Mouse (Mus musculus): ENCODE data around the gene Aoc2.
"Not testable (repeated sequence)": the region's sequence is repeated elsewhere in the genome, so short reads cannot be mapped to it uniquely, and the experiment has no call there.

Aoc2 gene

DNA sequence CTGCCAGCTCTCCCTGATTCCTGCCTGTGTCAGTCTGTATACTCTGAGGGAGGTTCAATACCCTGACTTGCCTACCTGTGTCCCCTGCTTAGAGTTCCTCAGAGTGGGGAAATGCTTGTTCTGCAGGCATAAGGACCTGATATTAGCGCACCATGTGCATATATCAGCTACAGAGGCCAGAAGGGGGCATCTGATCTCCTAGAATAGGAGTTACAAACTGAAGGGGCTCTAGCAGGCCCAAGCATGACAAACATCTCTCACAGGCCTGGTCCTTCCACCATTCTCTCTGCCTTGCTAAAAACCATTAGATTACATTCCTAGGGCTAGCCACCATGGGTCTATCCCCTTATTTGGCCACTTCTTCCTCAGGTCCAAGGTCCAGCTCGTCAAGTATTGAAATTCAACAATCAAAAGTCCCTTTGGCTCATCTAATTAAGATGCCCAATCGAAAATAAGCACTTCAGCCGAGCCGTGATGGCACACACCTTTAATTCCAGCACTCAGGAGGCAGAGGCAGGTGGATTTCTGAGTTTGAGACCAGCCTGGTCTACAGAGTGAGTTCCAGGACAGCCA lies 29.7 kb downstream of the Aoc2 start:
- peak; percentile 19 for DNase-seq (ENCODE audit: low read depth, low spot score)

DNA sequence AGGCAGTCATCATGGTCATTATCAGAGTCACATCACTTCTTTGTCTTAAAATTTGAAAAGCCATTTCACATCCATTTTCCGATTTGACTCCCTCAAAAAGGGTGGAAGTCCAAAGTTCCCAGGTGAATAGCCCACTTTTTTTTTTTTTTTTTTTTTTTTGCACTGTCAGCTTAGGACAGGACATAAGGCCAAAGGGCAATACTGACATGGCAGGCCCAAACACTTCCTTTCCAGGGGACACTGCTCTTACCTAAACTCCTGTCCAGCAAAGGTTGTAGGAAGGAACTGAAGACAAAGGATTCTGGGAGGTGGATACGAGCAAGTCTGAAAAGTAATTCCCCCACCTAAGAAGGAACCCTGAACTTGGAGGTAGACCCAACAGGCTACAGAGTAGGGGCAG lies 31.1 kb downstream of the Aoc2 start:
- no peak for DNase-seq (ENCODE audit: low read depth, low spot score)

DNA sequence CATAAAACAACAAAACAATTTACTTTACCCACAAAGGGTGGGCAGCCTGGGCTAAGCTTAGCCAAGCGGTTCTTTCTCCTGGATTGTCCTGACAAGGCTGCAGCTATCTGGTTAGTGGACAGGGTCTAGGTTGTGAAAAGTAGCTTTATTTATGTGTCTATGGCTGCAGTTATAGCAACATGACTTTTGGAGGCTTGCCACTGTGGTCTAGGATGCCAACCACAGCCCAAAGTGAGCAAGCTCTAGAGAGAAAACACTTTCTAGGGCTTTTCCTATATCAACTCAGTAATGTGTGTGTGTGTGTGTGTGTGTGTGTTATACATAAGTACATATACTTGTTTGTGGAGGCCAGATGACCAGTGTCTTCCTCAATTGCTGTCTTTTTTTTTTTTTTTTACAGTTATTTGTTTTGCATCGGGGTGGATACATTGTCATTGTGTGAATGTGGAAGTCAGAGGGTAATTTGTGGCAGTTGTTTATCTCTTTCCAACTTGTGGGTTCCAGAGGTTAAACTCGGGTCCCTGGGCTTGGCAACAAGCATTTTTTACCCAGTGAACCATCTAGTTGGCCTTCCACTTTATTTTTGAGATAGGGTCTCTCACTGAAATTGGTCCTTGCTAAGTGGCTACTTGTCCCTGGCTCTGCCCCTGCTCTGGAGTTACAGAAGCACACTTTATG lies 32.8 kb downstream of the Aoc2 start:
- no peak for DNase-seq (ENCODE audit: low read depth, low spot score)

DNA sequence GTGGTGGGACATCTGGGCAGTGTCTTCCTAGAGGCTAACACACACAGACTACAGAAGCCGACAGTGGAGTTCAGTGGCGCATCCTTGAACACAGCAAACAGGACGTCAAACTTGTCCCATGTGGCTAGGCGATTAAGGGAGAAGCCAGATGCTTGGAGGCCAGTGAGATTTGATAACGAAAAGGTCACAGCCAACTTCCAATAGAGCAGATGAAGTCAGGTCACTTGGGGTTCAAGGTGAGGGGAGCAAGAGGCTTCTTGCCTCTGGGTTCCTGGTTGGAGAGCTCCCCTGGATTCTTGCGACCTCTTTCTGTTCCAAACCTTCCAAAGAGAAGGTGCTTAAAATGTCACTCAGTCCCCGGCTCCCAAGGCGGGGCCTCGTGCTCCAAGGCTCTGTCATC lies 34.9 kb downstream of the Aoc2 start:
- DNase-seq (ENCODE audit: low read depth, low spot score) = no peak

DNA sequence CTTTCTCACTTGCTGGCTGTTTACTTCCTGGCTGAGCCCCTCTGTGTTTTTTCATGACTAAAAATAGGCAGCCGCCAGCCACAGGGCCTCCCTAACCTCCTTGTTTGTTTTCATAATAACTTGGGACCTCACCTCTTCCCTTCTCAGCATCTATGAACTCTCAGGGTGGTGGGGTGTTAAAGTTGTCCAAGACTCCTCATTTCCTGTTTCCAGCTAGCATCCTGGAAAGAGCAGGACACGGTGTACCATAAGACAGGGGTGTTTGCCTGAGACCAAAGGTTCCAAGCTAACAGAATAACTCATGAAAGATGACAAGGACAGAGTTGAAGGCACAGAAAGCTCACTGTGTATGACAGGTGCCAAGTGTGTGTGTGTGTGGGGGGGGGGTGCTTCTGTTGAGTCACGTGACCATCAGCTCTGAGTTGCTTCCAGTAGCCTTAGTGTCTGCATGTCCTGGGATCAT lies 35.8 kb downstream of the Aoc2 start:
- no peak for DNase-seq (ENCODE audit: low read depth, low spot score)

DNA sequence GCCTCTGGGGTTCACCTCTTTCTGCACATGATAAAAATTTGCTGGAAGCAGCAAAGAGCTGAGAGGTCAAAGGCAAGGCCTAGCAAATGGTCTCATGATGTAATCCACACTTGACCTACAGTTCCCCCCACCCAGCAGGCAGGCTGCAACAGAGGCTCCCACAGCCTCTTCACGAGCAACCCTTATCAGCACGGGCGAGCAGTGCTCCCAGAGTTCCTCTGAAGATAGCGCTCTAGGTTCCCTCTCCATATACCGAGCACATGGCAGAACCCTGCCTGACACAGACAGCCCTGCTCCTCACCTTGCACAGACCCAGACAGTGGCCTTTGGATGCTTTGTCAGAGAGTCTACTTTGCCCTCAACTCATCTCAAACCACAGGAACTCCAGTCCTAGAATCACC lies 39.7 kb downstream of the Aoc2 start:
- DNase-seq (ENCODE audit: low read depth, low spot score) = no peak

DNA sequence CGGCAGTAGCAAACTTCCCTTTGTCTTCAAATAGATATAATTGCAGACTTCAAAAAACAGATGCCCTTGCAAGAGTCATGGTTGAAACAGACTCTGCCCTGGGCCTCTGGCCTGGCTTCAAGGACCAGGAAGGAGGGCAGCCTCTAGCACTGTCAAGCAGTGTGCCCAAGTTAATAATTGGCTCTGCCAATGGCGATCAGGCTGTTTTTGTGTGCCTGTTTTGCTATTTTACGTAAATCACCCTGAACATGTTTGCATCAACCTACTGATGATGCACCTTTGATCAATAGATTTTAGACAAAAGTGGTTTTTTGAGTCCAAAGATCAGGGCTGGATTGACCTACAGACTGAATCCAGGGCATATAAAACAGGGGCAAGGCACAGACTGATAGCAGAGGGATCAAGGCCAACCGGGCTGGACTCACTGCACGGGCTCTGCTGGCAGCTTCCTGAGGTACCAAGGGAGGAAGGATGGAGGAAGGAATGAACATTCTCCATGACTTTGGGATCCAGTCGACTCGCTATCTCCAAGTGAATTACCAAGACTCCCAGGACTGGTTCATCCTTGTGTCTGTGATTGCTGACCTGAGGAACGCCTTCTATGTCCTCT lies 42.6 kb downstream of the Aoc2 start, which contains the start of gene G6pc:
TSS of gene G6pc (plus strand) at position 236 of the 610 bp plus-strand sequence.
- no peak for DNase-seq (ENCODE audit: low read depth, low spot score)

DNA sequence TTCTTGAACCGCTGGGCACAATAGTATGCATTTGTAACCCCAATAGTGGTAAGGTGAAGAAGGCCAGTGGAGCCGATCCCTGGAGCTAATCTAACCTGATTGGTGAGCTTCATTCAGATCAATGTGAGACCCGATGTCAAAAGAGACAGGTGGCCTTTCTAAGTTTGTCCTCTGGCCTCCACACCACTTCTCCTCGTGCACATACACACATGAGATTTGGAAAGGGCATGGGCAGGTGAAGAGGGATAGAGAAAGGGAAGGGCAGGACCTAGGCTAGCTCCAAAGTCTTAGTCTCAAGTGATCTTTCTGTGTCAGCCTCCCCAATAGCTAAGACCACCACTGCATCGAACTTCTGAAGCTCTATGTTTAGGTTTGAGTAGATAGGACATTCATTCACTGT lies 45.3 kb downstream of the Aoc2 start:
- no peak for DNase-seq (ENCODE audit: low read depth, low spot score)

DNA sequence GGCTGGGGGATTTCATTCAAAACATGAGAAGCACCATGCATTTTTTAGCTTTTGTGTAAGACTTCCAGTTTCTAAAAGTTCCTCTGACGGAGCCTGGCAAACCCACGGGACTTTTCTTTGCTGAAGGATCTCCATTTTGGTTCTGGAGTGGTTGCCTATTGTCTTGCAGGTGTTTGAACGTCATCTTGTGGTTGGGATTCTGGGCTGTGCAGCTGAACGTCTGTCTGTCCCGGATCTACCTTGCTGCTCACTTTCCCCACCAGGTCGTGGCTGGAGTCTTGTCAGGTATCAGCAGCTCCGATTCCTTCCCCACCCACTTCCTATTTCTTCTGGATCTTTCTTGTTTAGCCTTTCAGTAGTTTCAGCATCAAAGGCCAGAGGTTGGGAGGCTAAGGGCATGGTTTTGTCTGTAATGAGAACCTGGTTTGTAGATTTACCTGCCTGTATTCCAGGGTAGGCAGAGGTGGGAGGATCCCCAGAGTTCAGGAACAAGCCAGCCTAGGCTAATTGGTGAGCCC lies 49.6 kb downstream of the Aoc2 start:
- no peak for DNase-seq (ENCODE audit: low read depth, low spot score)

DNA sequence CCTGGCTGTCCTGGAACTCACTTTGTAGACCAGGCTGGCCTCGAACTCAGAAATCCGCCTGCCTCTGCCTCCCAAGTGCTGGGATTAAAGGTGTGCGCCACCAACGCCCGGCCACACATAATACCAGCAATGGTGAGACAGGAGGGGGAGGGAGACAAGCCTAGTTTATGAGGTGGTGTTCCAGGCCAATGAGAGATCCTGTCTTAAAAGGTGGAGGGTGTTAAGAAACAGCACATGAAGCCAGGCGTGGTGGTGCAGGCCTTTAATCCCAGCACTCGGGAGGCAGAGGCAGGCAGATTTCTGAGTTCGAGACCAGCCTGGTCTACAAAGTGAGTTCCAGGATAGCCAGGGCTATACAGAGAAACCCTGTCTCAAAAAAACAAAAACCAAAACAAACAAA lies 53.3 kb downstream of the Aoc2 start:
- not testable (repeated sequence) for DNase-seq (ENCODE audit: low read depth, low spot score)

DNA sequence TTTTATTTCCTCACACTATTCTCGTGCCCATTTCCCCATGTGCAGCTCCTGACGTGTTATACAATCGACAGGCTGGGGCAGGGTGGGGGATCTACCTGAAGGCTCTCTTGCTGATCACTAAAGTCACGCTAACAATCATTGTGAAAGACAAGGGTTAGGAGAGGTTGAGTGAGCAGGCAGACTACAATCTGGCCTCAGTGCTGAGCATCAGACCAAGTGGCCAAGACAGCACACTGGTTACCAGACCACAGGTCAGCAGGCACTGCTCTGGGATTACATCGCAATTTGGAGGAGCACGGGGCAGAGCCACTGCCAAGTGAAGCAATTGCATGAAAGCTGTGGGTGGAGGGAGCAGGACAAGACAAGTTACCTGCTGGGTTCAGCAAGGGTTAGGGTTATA lies 54.1 kb downstream of the Aoc2 start:
- DNase-seq (ENCODE audit: low read depth, low spot score) = no peak

Data from A20 (cell line).